In the genomic region with DNA sequence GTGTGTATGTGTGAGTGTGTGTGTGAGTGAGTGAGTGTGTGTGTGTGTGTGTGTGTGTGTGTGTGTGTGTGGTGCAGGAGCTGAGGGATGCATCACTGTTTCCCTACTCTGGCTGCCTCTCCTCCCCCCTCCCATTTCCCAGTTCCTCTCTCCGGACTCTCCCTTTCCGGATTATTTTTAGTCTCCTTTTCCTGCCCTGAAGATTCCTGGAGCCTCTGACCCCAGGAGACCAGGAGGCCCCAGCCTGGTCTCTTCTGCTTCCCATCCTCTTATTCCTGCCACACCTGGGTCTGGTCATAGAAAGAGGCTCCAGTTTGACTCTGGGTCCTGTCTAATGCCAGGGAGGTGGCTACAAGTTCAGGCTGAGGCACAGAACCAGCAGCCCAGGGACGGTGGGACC, we compare ENCODE assay signal across 11 mouse cellular contexts. TPM values are rescaled to one million over a fixed set of nuclear protein-coding genes. Genes with fewer than 3 reads are reported as not detected.
A peak's percentile ranks its signal among the peaks of the same experiment; 100 is the strongest.
DNase-seq lines count a peak whose midpoint lies in the region; ATAC-seq and TF ChIP-seq lines count a peak whose summit lies in the region.
"Had no signal": no experiment of that assay in that cellular context is flagged by ENCODE, and none has a peak within 500 bp of the region (broad histone marks: within the 10 kb centered on the region; RNA-seq: fewer than 3 reads in every experiment).

No protein-coding gene starts in this region.

- no peak for TF ChIP-seq POLR2A in ES-Bruce4 (IDR thresholded peaks at IDR 0.05; ENCODE audit: insufficient read depth, low read length)
- no peak for TF ChIP-seq POLR2A in cerebellum, adult 2 months (IDR thresholded peaks at IDR 0.05; ENCODE audit: borderline replicate concordance, insufficient read depth, low read length)

- DNase-seq in cerebellum, adult 2 months: no peak
- no peak for DNase-seq in spleen, adult 18-20 months
- no peak for DNase-seq in left cerebral cortex, postnatal 10 days (ENCODE audit: extremely low spot score in 1 of 2, low spot score in 2 of 2)

- intact Hi-C loops in left cerebral cortex, postnatal 10 days (cut with DNase I): no loop called here

- H3K4me2 ChIP-seq in hindbrain, embryonic 15.5 days: 0 out of 2 replicates have a peak overlapping the region, but pooled peaks have one; percentile 2
- no peak overlapping the region for H3K4me2 ChIP-seq in limb, embryonic 13.5 days (replicated peaks)

- no peaks in the 10 kb centered on the region for H3K9me3 ChIP-seq in ES-Bruce4 (replicated peaks; ENCODE audit: control insufficient read depth, insufficient read depth, low read length, poor library complexity, severe bottlenecking)
- no peaks in the 10 kb centered on the region for H3K9me3 ChIP-seq in hindbrain, embryonic 15.5 days
- no peaks in the 10 kb centered on the region for H3K9me3 ChIP-seq in limb, embryonic 13.5 days
- H3K9me3 ChIP-seq: megakaryocyte, embryonic 14.5 days had no signal

- peak; percentile 8; the same call in 1 of the 2 replicates for ATAC-seq in erythroblast, adult 5-6 weeks (replicated peaks; ENCODE audit: low FRiP score, poor library complexity, severe bottlenecking)
- ATAC-seq in hindbrain, embryonic 15.5 days (ENCODE audit: low FRiP score, low read depth): no peak
- no peak for ATAC-seq in limb, embryonic 13.5 days (ENCODE audit: low FRiP score, low read depth)
- ATAC-seq in activated CD4-positive, CD25-positive, alpha-beta regulatory T cell, adult 4 months: no peak

- H3K4me1 ChIP-seq in ES-Bruce4 (ENCODE audit: control insufficient read depth, insufficient read depth, low read length): peaks cover 2% of the 10 kb centered on the region
- peaks cover 16% of the 10 kb centered on the region for H3K4me1 ChIP-seq in hindbrain, embryonic 15.5 days (replicated peaks)
- H3K4me1 ChIP-seq in limb, embryonic 13.5 days: peaks cover 19% of the 10 kb centered on the region
- peaks cover 3% of the 10 kb centered on the region; the same call in 1 of the 2 replicates for H3K4me1 ChIP-seq in cerebellum, adult 2 months (ENCODE audit: control insufficient read depth, insufficient read depth, low read length)

- no peaks in the 10 kb centered on the region for H3K27me3 ChIP-seq in ES-Bruce4 (ENCODE audit: control insufficient read depth, insufficient read depth, low read length, poor library complexity, severe bottlenecking)
- peaks cover 47% of the 10 kb centered on the region for H3K27me3 ChIP-seq in hindbrain, embryonic 15.5 days
- H3K27me3 ChIP-seq in limb, embryonic 13.5 days: peaks cover 61% of the 10 kb centered on the region
- no peaks in the 10 kb centered on the region for H3K27me3 ChIP-seq in cerebellum, adult 2 months (ENCODE audit: control insufficient read depth, insufficient read depth, low read length)

- H3K27ac ChIP-seq in ES-Bruce4 (ENCODE audit: insufficient read depth, low read length): no peak overlapping the region
- no peak overlapping the region for H3K27ac ChIP-seq in hindbrain, embryonic 15.5 days (replicated peaks)
- H3K27ac ChIP-seq in limb, embryonic 13.5 days: no peak overlapping the region
- H3K27ac ChIP-seq in cerebellum, adult 2 months (ENCODE audit: insufficient read depth, low read length): no peak overlapping the region

- H3K9ac ChIP-seq in ES-Bruce4 (ENCODE audit: low read depth, poor library complexity, severe bottlenecking): peak overlapping the region; percentile 21; the same call in 1 of the 2 replicates
- no peak overlapping the region for H3K9ac ChIP-seq in hindbrain, embryonic 15.5 days
- H3K9ac ChIP-seq in limb, embryonic 13.5 days: no peak overlapping the region

- H3K4me3 ChIP-seq in ES-Bruce4 (ENCODE audit: low read depth, low read length): no peak overlapping the region
- no peak overlapping the region for H3K4me3 ChIP-seq in hindbrain, embryonic 15.5 days
- H3K4me3 ChIP-seq in limb, embryonic 13.5 days: peak overlapping the region; percentile 9; the same call in 1 of the 2 replicates
- no peak overlapping the region for H3K4me3 ChIP-seq in cerebellum, adult 2 months (replicated peaks; ENCODE audit: insufficient read depth, low read depth, low read length)

- TF ChIP-seq EP300 in ES-Bruce4 (IDR thresholded peaks at IDR 0.05; ENCODE audit: insufficient read depth, low read depth, low read length): no peak

- WGBS in hindbrain, embryonic 15.5 days: 53% methylated on average over 3 of the region's 3 CpGs
- 49% methylated on average over 3 of the region's 3 CpGs for WGBS in limb, embryonic 13.5 days
- WGBS in cerebellum, adult 2 months: 49% methylated on average over 3 of the region's 3 CpGs

- no peaks in the 10 kb centered on the region for H3K36me3 ChIP-seq in ES-Bruce4 (ENCODE audit: control insufficient read depth, insufficient read depth, low read length, poor library complexity, severe bottlenecking)
- H3K36me3 ChIP-seq in hindbrain, embryonic 15.5 days: no peaks in the 10 kb centered on the region
- H3K36me3 ChIP-seq in limb, embryonic 13.5 days: no peaks in the 10 kb centered on the region

- no peak for TF ChIP-seq CTCF in ES-Bruce4 (IDR thresholded peaks at IDR 0.05; ENCODE audit: low read depth, low read length)
- TF ChIP-seq CTCF in cerebellum, adult 2 months (IDR thresholded peaks at IDR 0.05; ENCODE audit: borderline replicate concordance, insufficient read depth, low read depth, low read length): no peak

RNA-seq across cellular contexts. Expression of gene Arhgef15, which starts 1.2 kb away (rescaled TPM):
- 2.6 and 3.7 TPM in 2 replicates for polyA plus RNA-seq in ES-Bruce4 (2011; ENCODE audit: insufficient read depth, insufficient read length, low read depth, missing spikeins)
- not detected in 2 replicates for total RNA-seq in erythroblast, adult 5-6 weeks (2015; ENCODE audit: low replicate concordance)
- total RNA-seq in erythroblast, adult 5-6 weeks (2017; ENCODE audit: low replicate concordance): not detected in 2 replicates
- polyA plus RNA-seq in hindbrain, embryonic 15.5 days (2015; fragmentation: Nextera tagmentation; extraction: Ambion mirVana): 21.8 and 25.3 TPM in 2 replicates
- polyA plus RNA-seq in limb, embryonic 13.5 days (2015; fragmentation: Nextera tagmentation; extraction: Ambion mirVana): 6.3 and 7.2 TPM in 2 replicates
- under 1 TPM; 0.10 to 0.28 TPM for polyA plus RNA-seq in activated CD4-positive, CD25-positive, alpha-beta regulatory T cell, adult 4 months (2017; shearing (Covaris generic))
- polyA plus RNA-seq in cerebellum, adult 2 months (2012; rRNA removed): 33.0 and 34.7 TPM in 2 replicates
- 10 to 100 TPM; 21.1 to 25.3 TPM for total RNA-seq in left cerebral cortex, postnatal 10 days (2021)

RNA-seq across cellular contexts. Expression of gene Slc25a35, which starts 11.8 kb away (rescaled TPM):
- polyA plus RNA-seq in ES-Bruce4 (2011; ENCODE audit: insufficient read depth, insufficient read length, low read depth, missing spikeins): 3.4 and 4.6 TPM in 2 replicates
- 0.84 and 8.3 TPM in 2 replicates for total RNA-seq in erythroblast, adult 5-6 weeks (2015; ENCODE audit: low replicate concordance)
- 0.94 TPM in 1 of 2 replicates, not detected in the other for total RNA-seq in erythroblast, adult 5-6 weeks (2017; ENCODE audit: low replicate concordance)
- 1.7 and 2.1 TPM in 2 replicates for polyA plus RNA-seq in hindbrain, embryonic 15.5 days (2015; fragmentation: Nextera tagmentation; extraction: Ambion mirVana)
- 2.4 and 3.0 TPM in 2 replicates for polyA plus RNA-seq in limb, embryonic 13.5 days (2015; fragmentation: Nextera tagmentation; extraction: Ambion mirVana)
- polyA plus RNA-seq in activated CD4-positive, CD25-positive, alpha-beta regulatory T cell, adult 4 months (2017; shearing (Covaris generic)): 1 to 10 TPM; 7.2 to 7.6 TPM
- polyA plus RNA-seq in cerebellum, adult 2 months (2012; rRNA removed): 11.5 and 12.1 TPM in 2 replicates
- total RNA-seq in left cerebral cortex, postnatal 10 days (2021): 1 to 10 TPM; 3.2 to 3.6 TPM

RNA-seq across cellular contexts. Expression of gene Rangrf, which starts 18.9 kb away (rescaled TPM):
- polyA plus RNA-seq in ES-Bruce4 (2011; ENCODE audit: insufficient read depth, insufficient read length, low read depth, missing spikeins): 70.3 and 98.6 TPM in 2 replicates
- total RNA-seq in erythroblast, adult 5-6 weeks (2015; ENCODE audit: low replicate concordance): 11.5 and 18.8 TPM in 2 replicates
- 5.0 and 16.0 TPM in 2 replicates for total RNA-seq in erythroblast, adult 5-6 weeks (2017; ENCODE audit: low replicate concordance)
- 29.8 and 34.3 TPM in 2 replicates for polyA plus RNA-seq in hindbrain, embryonic 15.5 days (2015; fragmentation: Nextera tagmentation; extraction: Ambion mirVana)
- 54.5 and 58.1 TPM in 2 replicates for polyA plus RNA-seq in limb, embryonic 13.5 days (2015; fragmentation: Nextera tagmentation; extraction: Ambion mirVana)
- polyA plus RNA-seq in activated CD4-positive, CD25-positive, alpha-beta regulatory T cell, adult 4 months (2017; shearing (Covaris generic)): 10 to 100 TPM; 42.2 to 48.3 TPM
- polyA plus RNA-seq in cerebellum, adult 2 months (2012; rRNA removed): 54.4 and 55.5 TPM in 2 replicates
- 10 to 100 TPM; 17.2 to 17.5 TPM for total RNA-seq in left cerebral cortex, postnatal 10 days (2021)

RNA-seq across cellular contexts. Expression of gene Odf4, which starts 29.2 kb away (rescaled TPM):
- polyA plus RNA-seq in ES-Bruce4 (2011; ENCODE audit: insufficient read depth, insufficient read length, low read depth, missing spikeins): not detected in 2 replicates
- total RNA-seq in erythroblast, adult 5-6 weeks (2015; ENCODE audit: low replicate concordance): not detected in 2 replicates
- total RNA-seq in erythroblast, adult 5-6 weeks (2017; ENCODE audit: low replicate concordance): not detected in 2 replicates
- polyA plus RNA-seq in hindbrain, embryonic 15.5 days (2015; fragmentation: Nextera tagmentation; extraction: Ambion mirVana): 0.60 and 1.2 TPM in 2 replicates
- not detected in 2 replicates for polyA plus RNA-seq in limb, embryonic 13.5 days (2015; fragmentation: Nextera tagmentation; extraction: Ambion mirVana)
- polyA plus RNA-seq in activated CD4-positive, CD25-positive, alpha-beta regulatory T cell, adult 4 months (2017; shearing (Covaris generic)): not detected
- 1.0 and 1.1 TPM in 2 replicates for polyA plus RNA-seq in cerebellum, adult 2 months (2012; rRNA removed)
- total RNA-seq in left cerebral cortex, postnatal 10 days (2021): 1 to 10 TPM in 1 of 2 experiments, under 1 TPM in 1; 0.73 to 1.2 TPM
- polyA plus RNA-seq: embryonic facial prominence, embryonic 11.5 days; thymus, postnatal 0 days had no signal

RNA-seq across cellular contexts. Expression of gene Pfas, which starts 52.2 kb away (rescaled TPM):
- polyA plus RNA-seq in ES-Bruce4 (2011; ENCODE audit: insufficient read depth, insufficient read length, low read depth, missing spikeins): 79.6 and 85.3 TPM in 2 replicates
- total RNA-seq in erythroblast, adult 5-6 weeks (2015; ENCODE audit: low replicate concordance): 19.6 and 51.7 TPM in 2 replicates
- total RNA-seq in erythroblast, adult 5-6 weeks (2017; ENCODE audit: low replicate concordance): 18.3 and 36.7 TPM in 2 replicates
- polyA plus RNA-seq in hindbrain, embryonic 15.5 days (2015; fragmentation: Nextera tagmentation; extraction: Ambion mirVana): 17.6 and 19.0 TPM in 2 replicates
- 39.6 and 40.6 TPM in 2 replicates for polyA plus RNA-seq in limb, embryonic 13.5 days (2015; fragmentation: Nextera tagmentation; extraction: Ambion mirVana)
- polyA plus RNA-seq in activated CD4-positive, CD25-positive, alpha-beta regulatory T cell, adult 4 months (2017; shearing (Covaris generic)): 10 to 100 TPM; 20.4 to 26.3 TPM
- polyA plus RNA-seq in cerebellum, adult 2 months (2012; rRNA removed): 23.1 and 23.2 TPM in 2 replicates
- 10 to 100 TPM; 24.4 to 28.1 TPM for total RNA-seq in left cerebral cortex, postnatal 10 days (2021)
